Mouse (Mus musculus) lung, embryonic 15.5 days (tissue): ENCODE data around the gene Usp7. TPM values are rescaled to one million over a fixed set of nuclear protein-coding genes. Genes with fewer than 3 reads are reported as not detected.
A peak's percentile ranks its signal among the peaks of the same experiment; 100 is the strongest.
"Not testable (repeated sequence)": the region's sequence is repeated elsewhere in the genome, so short reads cannot be mapped to it uniquely, and the experiment has no call there.

Experiments
- ATAC-seq: fragments of 200-750 bp; cut with Nextera tagmentation; 2 replicates; pipeline ENCODE4 v1.8.0; 2017; ENCODE audit warnings: moderate number of reproducible peaks, borderline replicate concordance; ENCODE audit not compliant: low FRiP score, low TSS enrichment; ENCODE audit errors: extremely low read depth
- H3K27ac ChIP-seq: fragments of 300-500 bp; sonication (generic); 2 replicates; pipeline ENCODE4 v1.5.1; 2015; ENCODE audit warnings: moderate library complexity, mild to moderate bottlenecking, inconsistent platforms
- H3K27me3 ChIP-seq: fragments of 300-500 bp; sonication (generic); 2 replicates; pipeline ENCODE4 v1.6.1; 2015; ENCODE audit warnings: inconsistent platforms
- H3K36me3 ChIP-seq: fragments of 300-500 bp; sonication (generic); 2 replicates; pipeline ENCODE4 v1.6.1; 2015; ENCODE audit warnings: inconsistent platforms
- H3K4me1 ChIP-seq: fragments of 300-500 bp; sonication (generic); 2 replicates; pipeline ENCODE4 v1.6.1; 2015; ENCODE audit warnings: inconsistent platforms
- H3K4me2 ChIP-seq: fragments of 300-500 bp; sonication (generic); 2 replicates; pipeline ENCODE4 v1.6.1; 2015; ENCODE audit warnings: inconsistent platforms, mild to moderate bottlenecking, moderate library complexity
- H3K4me3 ChIP-seq: fragments of 300-500 bp; sonication (generic); 2 replicates; pipeline ENCODE4 v1.5.1; 2015; ENCODE audit warnings: mild to moderate bottlenecking, inconsistent platforms
- H3K9ac ChIP-seq: fragments of 300-500 bp; sonication (generic); 2 replicates; pipeline ENCODE4 v1.6.1; 2015; ENCODE audit warnings: inconsistent platforms
- H3K9me3 ChIP-seq: fragments of 300-500 bp; sonication (generic); 2 replicates; pipeline ENCODE4 v1.6.1; 2016; ENCODE audit warnings: inconsistent platforms
- WGBS: fragments of 180-500 bp; shearing (Covaris S2); methylation state at CpG from one replicate; pipeline ENCODE4 v1.1.7; 2015; 5-methylcytosine and 5-hydroxymethylcytosine counted together
- polyA plus RNA-seq: library from polyadenylated mRNA; unstranded; fragments of >200 nt; fragmentation: Nextera tagmentation; extraction: Ambion mirVana; gene quantifications from 2 replicates; pipeline ENCODE4 v1.2.1, GENCODE M21; 2015

Gene Usp7
- polyA plus RNA-seq, 1 experiment from 2014 or later = 24.8 TPM

DNA sequence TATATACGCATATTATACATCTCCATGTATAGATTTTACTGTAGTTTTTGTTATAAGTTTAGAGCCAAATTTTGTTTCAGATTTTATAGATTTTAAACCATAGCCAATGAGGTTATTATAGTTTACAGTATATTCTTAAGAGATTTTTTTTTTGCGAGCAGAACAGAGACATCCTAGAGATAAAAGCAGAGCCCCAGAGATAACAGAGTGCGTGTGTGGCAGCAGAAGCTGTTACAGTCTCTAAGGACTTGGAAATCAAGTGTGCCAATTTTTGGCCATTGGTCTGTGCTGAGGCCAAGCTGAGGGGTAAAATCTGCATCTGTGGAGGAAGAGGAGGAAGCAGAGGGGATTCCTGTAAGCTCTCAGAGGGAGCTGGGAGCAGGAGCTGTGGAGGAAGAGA is 11.9 kb downstream of the Usp7 start:
- Histone ChIP-seq H3K9ac (no peak overlapping the region), H3K4me1 (no peaks in the 10 kb centered on the region), H3K4me3 (no peak overlapping the region), H3K27ac (no peak overlapping the region), H3K36me3 (no peaks in the 10 kb centered on the region), H3K4me2 (no peak overlapping the region), H3K27me3 (no peaks in the 10 kb centered on the region), H3K9me3 (no peaks in the 10 kb centered on the region)
- WGBS = 51% methylated on average over 3 of the region's 3 CpGs
- ATAC-seq = no peak

GRCm38 (mm10) chr16:8778697-8779096 is 13.4 kb downstream of the Usp7 start:
- H3K27ac ChIP-seq = no peak overlapping the region
- no peak overlapping the region for H3K4me2 ChIP-seq
- H3K27me3 ChIP-seq = no peaks in the 10 kb centered on the region
- no peaks in the 10 kb centered on the region for H3K36me3 ChIP-seq
- no peak overlapping the region for H3K4me3 ChIP-seq
- H3K9me3 ChIP-seq = no peaks in the 10 kb centered on the region
- H3K4me1 ChIP-seq = no peaks in the 10 kb centered on the region
- ATAC-seq = no peak
- no peak overlapping the region for H3K9ac ChIP-seq

- Histone ChIP-seq H3K9me3 (no peaks in the 10 kb centered on the region), H3K4me3 (no peak overlapping the region), H3K9ac (no peak overlapping the region), H3K36me3 (no peaks in the 10 kb centered on the region), H3K4me2 (no peak overlapping the region), H3K27me3 (no peaks in the 10 kb centered on the region), H3K4me1 (no peaks in the 10 kb centered on the region), H3K27ac (no peak overlapping the region)
- 36% methylated on average over 2 of the region's 2 CpGs for WGBS
- no peak for ATAC-seq
Observed at GRCm38 (mm10) chr16:8777202-8777601, 14.9 kb downstream of the Usp7 start.

DNA sequence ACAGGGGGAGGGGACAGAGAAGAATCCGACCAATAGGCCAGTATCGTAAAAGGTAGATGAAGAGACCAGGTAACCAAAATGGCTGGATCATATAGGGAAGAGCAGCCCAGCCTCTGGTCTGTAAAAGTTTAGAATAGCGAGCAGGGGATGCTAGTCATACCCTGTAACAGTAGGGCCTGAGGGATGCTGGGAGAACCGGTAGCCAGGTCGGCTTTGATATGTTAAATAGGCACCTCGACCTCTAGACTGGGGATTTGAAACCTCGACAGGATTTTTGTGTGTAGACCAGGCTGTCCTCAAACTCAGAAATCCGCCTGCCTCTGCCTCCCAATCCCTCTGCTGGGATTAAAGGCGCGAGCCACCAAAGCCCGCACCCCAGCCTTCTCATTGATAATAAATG is 15.5 kb downstream of the Usp7 start:
- no peak overlapping the region for H3K27ac ChIP-seq
- WGBS = 84% methylated on average over 11 of the region's 11 CpGs
- H3K4me2 ChIP-seq = no peak overlapping the region
- H3K36me3 ChIP-seq = no peaks in the 10 kb centered on the region
- no peaks in the 10 kb centered on the region for H3K9me3 ChIP-seq
- H3K4me1 ChIP-seq = no peaks in the 10 kb centered on the region
- no peak for ATAC-seq
- no peak overlapping the region for H3K4me3 ChIP-seq
- H3K27me3 ChIP-seq = no peaks in the 10 kb centered on the region
- no peak overlapping the region for H3K9ac ChIP-seq

DNA sequence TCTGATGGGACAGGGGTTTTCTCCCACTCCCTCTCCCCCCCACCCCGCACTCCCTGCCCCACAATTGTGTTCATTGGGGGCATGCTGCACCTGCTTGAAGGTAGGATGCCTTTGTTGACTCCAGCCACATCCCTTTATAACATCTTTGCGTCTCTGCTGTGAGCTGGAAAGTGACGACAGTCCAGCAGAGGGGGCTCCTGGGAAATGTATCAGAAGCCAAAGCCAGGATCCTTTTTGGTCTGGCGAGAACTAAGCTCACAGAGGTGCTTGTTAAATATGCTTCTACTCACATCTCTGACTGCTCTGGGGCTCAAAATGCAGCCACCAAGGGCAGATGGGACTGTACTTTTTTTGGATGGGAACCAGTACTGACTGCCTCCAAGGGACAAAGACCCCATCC is 21.0 kb downstream of the Usp7 start:
- no peak overlapping the region for H3K4me2 ChIP-seq
- H3K27ac ChIP-seq = no peak overlapping the region
- H3K36me3 ChIP-seq = no peaks in the 10 kb centered on the region
- H3K9me3 ChIP-seq = no peaks in the 10 kb centered on the region
- H3K27me3 ChIP-seq = no peaks in the 10 kb centered on the region
- no peak for ATAC-seq
- H3K9ac ChIP-seq = no peak overlapping the region
- WGBS = 40% methylated on average over 4 of the region's 4 CpGs
- H3K4me1 ChIP-seq = no peaks in the 10 kb centered on the region
- no peak overlapping the region for H3K4me3 ChIP-seq

GRCm38 (mm10) chr16:8770342-8770741 is 21.8 kb downstream of the Usp7 start:
- H3K4me2 ChIP-seq, H3K4me1 ChIP-seq, H3K36me3 ChIP-seq, ATAC-seq, H3K4me3 ChIP-seq, H3K27me3 ChIP-seq, H3K9ac ChIP-seq, H3K27ac ChIP-seq, H3K9me3 ChIP-seq: not testable (repeated sequence)
- WGBS = 46% methylated on average over 8 of the region's 8 CpGs

- Histone ChIP-seq H3K9ac (no peak overlapping the region), H3K4me2 (no peak overlapping the region), H3K27ac (no peak overlapping the region), H3K4me1 (no peaks in the 10 kb centered on the region), H3K9me3 (no peaks in the 10 kb centered on the region), H3K4me3 (no peak overlapping the region), H3K27me3 (no peaks in the 10 kb centered on the region), H3K36me3 (no peaks in the 10 kb centered on the region)
- no peak for ATAC-seq
- WGBS = 34% methylated on average over 4 of the region's 4 CpGs
Observed at GRCm38 (mm10) chr16:8769466-8769865, 22.6 kb downstream of the Usp7 start.

- Histone ChIP-seq H3K27me3 (no peaks in the 10 kb centered on the region), H3K36me3 (no peaks in the 10 kb centered on the region), H3K9me3 (no peaks in the 10 kb centered on the region), H3K4me2 (no peak overlapping the region), H3K27ac (no peak overlapping the region), H3K4me3 (no peak overlapping the region), H3K4me1 (no peaks in the 10 kb centered on the region), H3K9ac (no peak overlapping the region)
- peak; percentile 76; the same call in 1 of the 2 replicates for ATAC-seq
- WGBS = 10% methylated on average over 10 of the region's 10 CpGs
Observed at GRCm38 (mm10) chr16:8769065-8769464, 23.0 kb downstream of the Usp7 start.

DNA sequence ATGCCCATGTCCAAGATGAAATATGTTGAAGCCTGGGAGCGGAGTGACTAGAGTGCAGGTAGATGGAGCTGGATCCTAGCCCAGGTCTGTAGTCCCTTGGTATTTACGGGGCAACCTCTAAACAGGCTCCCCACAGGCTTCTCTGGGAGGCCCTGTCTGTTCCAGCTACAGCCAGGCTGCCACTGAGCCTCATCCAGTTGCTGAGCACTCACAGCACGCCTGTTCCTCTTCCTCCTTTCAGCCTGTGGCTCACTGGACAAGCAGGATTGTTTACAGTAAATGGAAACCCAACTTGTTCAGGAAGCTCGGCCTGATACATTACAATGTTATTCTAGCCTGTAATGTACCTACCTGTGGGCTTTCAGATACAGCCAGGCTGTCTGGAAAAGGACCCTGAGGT is 23.5 kb downstream of the Usp7 start:
- Histone ChIP-seq H3K36me3 (no peaks in the 10 kb centered on the region), H3K27me3 (no peaks in the 10 kb centered on the region), H3K9ac (no peak overlapping the region), H3K4me2 (no peak overlapping the region), H3K9me3 (no peaks in the 10 kb centered on the region), H3K4me3 (no peak overlapping the region), H3K27ac (no peak overlapping the region), H3K4me1 (no peaks in the 10 kb centered on the region)
- 59% methylated on average over 4 of the region's 4 CpGs for WGBS
- no peak for ATAC-seq

- Histone ChIP-seq H3K4me2 (no peak overlapping the region), H3K27me3 (no peaks in the 10 kb centered on the region), H3K36me3 (no peaks in the 10 kb centered on the region), H3K27ac (no peak overlapping the region), H3K4me1 (no peaks in the 10 kb centered on the region), H3K9me3 (no peaks in the 10 kb centered on the region), H3K9ac (no peak overlapping the region), H3K4me3 (no peak overlapping the region)
- ATAC-seq = no peak
- 84% methylated on average over 4 of the region's 4 CpGs for WGBS
Observed at GRCm38 (mm10) chr16:8768071-8768470, 24.0 kb downstream of the Usp7 start.

DNA sequence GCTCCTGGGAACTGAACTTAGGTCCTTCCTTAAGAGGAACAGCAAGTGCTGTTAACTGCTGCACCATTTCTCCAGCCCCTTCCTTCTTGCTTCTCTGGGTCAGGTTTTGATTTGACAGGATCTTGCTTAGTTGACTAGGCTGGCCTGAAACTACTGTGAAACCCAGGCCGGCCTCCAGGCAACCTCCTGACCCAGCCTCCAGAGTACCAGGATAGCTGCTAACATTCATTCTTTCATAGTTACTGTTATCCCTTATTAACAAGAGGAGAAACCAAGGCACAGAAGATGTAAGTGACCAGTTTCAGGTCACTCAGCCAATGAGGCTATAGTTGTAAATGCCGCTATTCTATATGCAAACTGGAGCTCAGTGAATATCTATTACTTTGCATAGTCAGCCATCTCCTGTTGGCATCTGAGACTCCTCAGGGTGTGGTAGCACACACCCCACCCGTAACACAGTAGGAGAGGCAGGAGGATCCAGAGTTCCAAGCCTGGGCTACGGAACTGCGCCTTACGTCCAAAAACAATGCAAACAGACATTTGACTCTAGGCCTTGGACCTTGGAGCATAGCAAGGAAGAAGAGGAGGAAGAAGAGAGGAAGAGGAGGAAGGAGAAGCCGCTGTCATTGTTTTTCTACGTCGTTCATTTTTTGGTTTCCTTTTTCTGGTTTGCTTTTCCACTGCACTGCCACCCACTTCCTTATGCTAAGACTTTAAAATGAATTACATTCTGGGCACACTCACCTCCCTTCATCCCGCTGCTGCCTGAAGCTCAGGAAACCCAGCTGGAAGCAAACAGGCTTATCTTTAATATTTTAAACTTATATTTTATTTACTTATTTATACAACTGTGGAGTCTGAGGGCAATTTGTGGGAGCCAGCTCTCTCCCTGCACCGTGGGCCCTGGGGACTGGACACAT is 24.7 kb downstream of the Usp7 start:
- no peaks in the 10 kb centered on the region for H3K36me3 ChIP-seq
- H3K9ac ChIP-seq = no peak overlapping the region
- H3K4me3 ChIP-seq = no peak overlapping the region
- no peak for ATAC-seq
- 80% methylated on average over 11 of the region's 11 CpGs for WGBS
- no peak overlapping the region for H3K4me2 ChIP-seq
- H3K4me1 ChIP-seq = no peaks in the 10 kb centered on the region
- H3K27me3 ChIP-seq = no peaks in the 10 kb centered on the region
- no peaks in the 10 kb centered on the region for H3K9me3 ChIP-seq
- no peak overlapping the region for H3K27ac ChIP-seq

DNA sequence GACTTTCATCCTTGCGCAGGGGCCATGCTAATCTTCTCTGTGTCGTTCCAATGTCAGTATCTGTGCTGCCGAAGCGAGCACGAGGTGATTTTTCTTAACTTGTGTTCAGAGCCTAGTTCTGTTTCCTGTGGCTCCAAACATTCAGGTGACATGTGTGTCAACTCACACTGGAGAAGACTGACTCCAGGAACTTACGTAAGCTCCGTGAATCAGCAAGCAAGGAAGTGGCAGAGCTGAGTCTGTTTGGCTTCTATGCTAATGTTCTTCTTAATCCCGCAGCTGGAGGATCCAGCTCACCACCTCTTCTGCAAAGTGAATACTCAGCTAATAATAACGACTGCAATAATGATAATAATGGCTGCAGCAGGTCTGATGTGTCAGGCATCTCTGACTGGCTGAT is 25.9 kb downstream of the Usp7 start:
- no peaks in the 10 kb centered on the region for H3K36me3 ChIP-seq
- no peaks in the 10 kb centered on the region for H3K9me3 ChIP-seq
- no peak overlapping the region for H3K4me3 ChIP-seq
- H3K9ac ChIP-seq = no peak overlapping the region
- 46% methylated on average over 9 of the region's 9 CpGs for WGBS
- no peak overlapping the region for H3K27ac ChIP-seq
- H3K4me1 ChIP-seq = no peaks in the 10 kb centered on the region
- ATAC-seq = no peak
- H3K4me2 ChIP-seq = no peak overlapping the region
- H3K27me3 ChIP-seq = no peaks in the 10 kb centered on the region
